15 mouse cellular contexts compared by ENCODE assay signal in the genomic region with DNA sequence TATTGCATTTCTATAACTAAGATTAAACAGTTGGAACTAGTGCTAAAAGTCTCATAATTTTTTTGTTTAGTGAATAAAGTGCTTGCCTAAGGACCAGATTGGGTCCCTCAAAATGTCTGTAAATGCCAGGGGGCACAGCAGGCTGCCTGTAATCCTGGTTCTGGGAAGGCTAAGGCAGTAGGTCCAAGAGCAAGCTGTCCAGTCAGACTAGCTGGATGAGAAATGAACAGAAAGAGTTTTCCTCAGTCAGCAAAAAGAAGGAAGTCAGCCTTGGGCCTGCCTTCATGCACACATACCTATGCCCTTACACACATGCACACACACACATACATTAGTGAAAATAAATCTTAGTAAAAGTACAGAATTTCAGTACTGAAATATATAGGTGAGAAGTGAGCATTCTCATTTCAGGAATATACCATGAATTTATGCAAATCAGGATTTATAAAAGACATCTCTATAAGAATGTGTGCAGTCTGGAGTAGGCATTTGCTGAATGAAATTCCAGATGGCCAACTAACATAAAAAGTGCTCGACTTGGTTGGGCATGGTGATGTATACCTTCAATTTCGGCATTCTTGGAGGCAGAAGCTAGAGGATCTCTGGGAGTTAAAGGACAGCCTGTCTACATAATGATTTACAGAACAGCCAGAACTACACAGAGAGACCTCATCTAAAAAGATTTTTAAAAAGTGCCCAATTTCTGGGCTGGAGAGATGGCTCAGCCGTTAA. TPM values are rescaled to one million over a fixed set of nuclear protein-coding genes. Genes with fewer than 3 reads are reported as not detected.
DNase-seq lines count a peak whose midpoint lies in the region; ATAC-seq and TF ChIP-seq lines count a peak whose summit lies in the region.
"Had no signal": no experiment of that assay in that cellular context is flagged by ENCODE, and none has a peak within 500 bp of the region (broad histone marks: within the 10 kb centered on the region; RNA-seq: fewer than 3 reads in every experiment).

No protein-coding gene starts in this region.

- H3K27me3 ChIP-seq in stomach, embryonic 15.5 days (replicated peaks) = no peaks in the 10 kb centered on the region
- H3K27me3 ChIP-seq: embryonic facial prominence, embryonic 12.5 days had no signal

- H3K9ac ChIP-seq in stomach, embryonic 15.5 days = no peak overlapping the region
- H3K9ac ChIP-seq: embryonic facial prominence, embryonic 12.5 days had no signal

- no peak overlapping the region for H3K4me2 ChIP-seq in stomach, embryonic 15.5 days
- H3K4me2 ChIP-seq: embryonic facial prominence, embryonic 12.5 days had no signal

- intact Hi-C loops in gastrocnemius, postnatal 14 days (cut with DNase I; ENCODE audit: low total_unique reads) = no loop called here

- H3K27ac ChIP-seq in layer of hippocampus, adult 2 months = peak overlapping the region; percentile 50; the same call in 1 of the 2 replicates
- H3K27ac ChIP-seq in stomach, embryonic 15.5 days = peak overlapping the region; percentile 35; the same call in 1 of the 2 replicates
- H3K27ac ChIP-seq: embryonic facial prominence, embryonic 12.5 days; hindbrain, embryonic 10.5 days had no signal

- no peak overlapping the region for H3K4me3 ChIP-seq in layer of hippocampus, adult 2 months
- H3K4me3 ChIP-seq in stomach, embryonic 15.5 days (replicated peaks) = no peak overlapping the region
- H3K4me3 ChIP-seq: embryonic facial prominence, embryonic 12.5 days; hindbrain, embryonic 10.5 days had no signal

- no peak for TF ChIP-seq CTCF in layer of hippocampus, adult 2 months (conservative IDR thresholded peaks at IDR 0.05)

- H3K9me3 ChIP-seq in stomach, embryonic 15.5 days = no peaks in the 10 kb centered on the region
- H3K9me3 ChIP-seq: embryonic facial prominence, embryonic 12.5 days; hindbrain, embryonic 10.5 days had no signal

- no peaks in the 10 kb centered on the region for H3K36me3 ChIP-seq in stomach, embryonic 15.5 days

- 0 out of 2 replicates have a peak, but pooled peaks cover 2% of the 10 kb centered on the region for H3K4me1 ChIP-seq in stomach, embryonic 15.5 days
- H3K4me1 ChIP-seq: hindbrain, embryonic 10.5 days had no signal

- DNase-seq in frontal cortex, postnatal 10 days (ENCODE audit: low spot score in 2 of 2) = no peak
- DNase-seq in layer of hippocampus, adult 2 months (ENCODE audit: low spot score in 2 of 2) = no peak
- no peak for DNase-seq in layer of hippocampus, adult 18-20 months (ENCODE audit: low spot score in 2 of 2)
- peak; percentile 17 to 44 for DNase-seq in cerebellum, postnatal 10 days
- DNase-seq in adrenal gland, postnatal 36 days = no peak
- no peak for DNase-seq in gastrocnemius, postnatal 14 days
- DNase-seq: kidney, postnatal 25 days; lung, adult 18-20 months; midbrain, embryonic 14.5 days; right cerebral cortex, postnatal 4 days; thymus, postnatal 14 days had no signal

- ATAC-seq in frontal cortex, adult (ENCODE audit: low TSS enrichment) = peak; percentile 88
- no peak for ATAC-seq in stomach, embryonic 15.5 days (ENCODE audit: insufficient read depth, low FRiP score, low read depth)

- 42% methylated on average over 3 of the region's 3 CpGs for WGBS in stomach, embryonic 15.5 days

RNA-seq across cellular contexts. Expression of gene Klhdc10, which starts 31.0 kb away (rescaled TPM):
- total RNA-seq in layer of hippocampus, adult 2 months (2021) = 10 to 100 TPM; 88.8 to 96.1 TPM
- 10 to 100 TPM; 85.1 to 93.9 TPM for total RNA-seq in layer of hippocampus, adult 18-20 months (2021)
- 16.8 and 20.8 TPM in 2 replicates for polyA plus RNA-seq in stomach, embryonic 15.5 days (2015; fragmentation: Nextera tagmentation; extraction: Ambion mirVana)
- 10 to 100 TPM; 70.6 to 87.3 TPM for total RNA-seq in adrenal gland, postnatal 36 days (2021)
- 10 to 100 TPM; 45.0 to 50.2 TPM for total RNA-seq in gastrocnemius, postnatal 14 days (2021)

RNA-seq across cellular contexts. Expression of gene Zc3hc1, which starts 41.8 kb away (rescaled TPM):
- 10 to 100 TPM; 23.7 to 25.1 TPM for total RNA-seq in layer of hippocampus, adult 2 months (2021)
- total RNA-seq in layer of hippocampus, adult 18-20 months (2021) = 10 to 100 TPM; 23.8 to 26.5 TPM
- 40.2 and 43.5 TPM in 2 replicates for polyA plus RNA-seq in stomach, embryonic 15.5 days (2015; fragmentation: Nextera tagmentation; extraction: Ambion mirVana)
- 10 to 100 TPM; 17.9 to 19.0 TPM for total RNA-seq in adrenal gland, postnatal 36 days (2021)
- total RNA-seq in gastrocnemius, postnatal 14 days (2021) = 10 to 100 TPM; 12.3 to 15.7 TPM

Comparison
In these comparisons a context has a peak if more than half of its experiments do, and no peak if none do; other contexts are left out.
1. DNase-seq: peak in cerebellum, postnatal 10 days (2 of 2); none in frontal cortex, postnatal 10 days (0 of 2), layer of hippocampus, adult 2 months (0 of 2), layer of hippocampus, adult 18-20 months (0 of 2), adrenal gland, postnatal 36 days (0 of 2) and gastrocnemius, postnatal 14 days (single experiment).